Mouse (Mus musculus): ENCODE data around the gene Isyna1.

DNA sequence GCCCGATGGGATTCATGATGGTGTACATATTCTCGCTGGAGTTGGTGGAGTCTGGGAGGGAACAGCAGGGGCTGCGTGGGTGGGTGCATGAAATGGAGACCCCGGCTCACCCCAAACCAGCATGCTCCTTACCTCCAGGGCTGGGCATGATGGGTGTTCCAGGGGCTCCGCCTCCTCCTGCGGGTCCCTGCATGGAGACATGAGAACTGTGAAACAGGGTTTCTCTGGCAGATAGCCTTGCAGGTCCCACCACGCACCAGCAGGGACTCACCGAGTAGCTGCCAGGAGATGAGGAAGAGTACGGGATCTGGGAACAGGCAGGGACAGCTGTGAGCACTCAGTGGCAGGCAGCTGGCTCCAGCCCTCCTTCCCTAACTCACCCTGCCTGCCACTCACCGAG, 4.5 kb downstream of the Isyna1 start:
- TF ChIP-seq EP300 (optimal IDR thresholded peaks at IDR 0.05): no peak
- TF ChIP-seq CTCF (IDR thresholded peaks at IDR 0.05; ENCODE audit: low read depth): no peak
